In the genomic region with DNA sequence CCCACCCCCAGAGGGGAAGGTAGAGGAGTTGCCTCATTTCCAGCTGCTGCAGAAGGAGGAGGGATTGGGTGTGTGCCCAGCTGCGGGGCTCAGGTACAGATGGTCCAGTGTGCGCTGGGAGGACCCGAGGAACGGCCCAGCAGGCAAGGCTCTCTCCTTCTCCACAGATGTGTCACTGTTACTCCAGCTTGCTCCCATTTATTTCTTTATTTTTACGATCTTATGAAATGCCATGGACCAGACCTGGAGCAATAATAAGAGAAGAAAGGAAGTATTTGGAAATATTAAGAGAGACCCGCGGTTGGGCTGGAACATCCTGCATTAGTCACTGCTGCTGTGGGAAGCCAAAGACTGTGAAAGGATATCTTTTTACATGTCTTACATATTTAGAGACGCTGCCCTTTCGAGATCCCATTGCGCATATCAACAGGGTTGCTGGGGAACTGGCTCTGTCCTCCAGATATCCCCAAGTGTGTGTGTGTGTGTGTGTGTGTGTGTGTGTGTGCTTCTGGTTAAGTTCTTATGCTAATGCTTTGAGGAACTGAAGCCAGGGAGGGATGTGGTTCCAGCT, we compare ENCODE assay signal across 9 mouse cellular contexts. TPM values are rescaled to one million over a fixed set of nuclear protein-coding genes. Genes with fewer than 3 reads are reported as not detected.
DNase-seq lines count a peak whose midpoint lies in the region; ATAC-seq and TF ChIP-seq lines count a peak whose summit lies in the region.
"Had no signal": no experiment of that assay in that cellular context is flagged by ENCODE, and none has a peak within 500 bp of the region (broad histone marks: within the 10 kb centered on the region; RNA-seq: fewer than 3 reads in every experiment).

No protein-coding gene starts in this region.

- H3K79me3 ChIP-seq in C2C12 (ENCODE audit: low read depth) = no peaks in the 10 kb centered on the region

- peaks cover 10% of the 10 kb centered on the region for H3K4me1 ChIP-seq in heart, adult 2 months (ENCODE audit: control insufficient read depth, insufficient read depth, low read length)
- H3K4me1 ChIP-seq in heart, embryonic 11.5 days (ENCODE audit: control insufficient read depth, insufficient read depth, low read length) = peaks cover 8% of the 10 kb centered on the region
- H3K4me1 ChIP-seq: hindbrain, embryonic 15.5 days had no signal

- no peak for ATAC-seq in heart, embryonic 11.5 days (replicated peaks; ENCODE audit: insufficient number of reproducible peaks, low FRiP score, low TSS enrichment)

- no peaks in the 10 kb centered on the region; the same call in 1 of the 2 replicates for H3K36me3 ChIP-seq in heart, adult 2 months (ENCODE audit: control insufficient read depth, insufficient read depth, low read length)
- no peaks in the 10 kb centered on the region for H3K36me3 ChIP-seq in heart, embryonic 11.5 days (ENCODE audit: control insufficient read depth, insufficient read depth, low read length)
- H3K36me3 ChIP-seq in C2C12 (ENCODE audit: control insufficient read depth, insufficient read depth) = no peaks in the 10 kb centered on the region
- H3K36me3 ChIP-seq: hindbrain, embryonic 15.5 days had no signal

- no peak for TF ChIP-seq CTCF in heart, adult 2 months (IDR thresholded peaks at IDR 0.05)
- no peak for TF ChIP-seq CTCF in C2C12 (IDR thresholded peaks at IDR 0.05; ENCODE audit: control insufficient read depth, insufficient read depth, insufficient read length)

- H3ac ChIP-seq in C2C12 (ENCODE audit: control insufficient read depth, insufficient read length, low read depth) = peak overlapping the region; percentile 59

- H3K79me2 ChIP-seq in heart, adult 2 months (replicated peaks; ENCODE audit: control insufficient read depth, insufficient read depth, low read length) = no peaks in the 10 kb centered on the region
- H3K79me2 ChIP-seq in C2C12 (ENCODE audit: control insufficient read depth, insufficient read depth) = no peaks in the 10 kb centered on the region

- TF ChIP-seq EP300 in heart, adult 2 months (IDR thresholded peaks at IDR 0.05; ENCODE audit: insufficient read depth, low read depth, low read length) = no peak

- H3K27ac ChIP-seq in heart, adult 2 months = peak overlapping the region; percentile 77
- no peak overlapping the region for H3K27ac ChIP-seq in heart, embryonic 11.5 days (ENCODE audit: low read depth, low read length)
- H3K27ac ChIP-seq: hindbrain, embryonic 15.5 days had no signal

- WGBS in heart, adult 2 months = 24% methylated on average over 10 of the region's 10 CpGs
- WGBS in heart, embryonic 11.5 days (ENCODE audit: insufficient replicate concordance) = 58% methylated on average over 10 of the region's 10 CpGs

- intact Hi-C loops in heart, adult 2 months (cut with DNase I) = no loop called here

- no peak overlapping the region for H3K9ac ChIP-seq in heart, adult 2 months (ENCODE audit: low read depth, low read length)
- no peak overlapping the region for H3K9ac ChIP-seq in heart, embryonic 11.5 days (ENCODE audit: low read depth, low read length)
- H3K9ac ChIP-seq: hindbrain, embryonic 15.5 days had no signal

- H3K4me3 ChIP-seq in heart, adult 2 months = no peak overlapping the region
- H3K4me3 ChIP-seq in heart, embryonic 11.5 days (ENCODE audit: low read depth, low read length) = no peak overlapping the region
- H3K4me3 ChIP-seq in C2C12 (ENCODE audit: insufficient read depth, poor library complexity, severe bottlenecking) = no peak overlapping the region
- H3K4me3 ChIP-seq: hindbrain, embryonic 15.5 days had no signal

- DNase-seq in heart, adult 2 months = peak; percentile 54 to 61
- DNase-seq in gastrocnemius, postnatal 4 days (ENCODE audit: low spot score in 2 of 2) = peak; percentile 30 to 66
- DNase-seq in lung, postnatal 10 days = peak; percentile 49
- DNase-seq in yolk sac, embryonic 10.5 days (ENCODE audit: low spot score) = no peak
- DNase-seq in adrenal gland, adult 2 months = no peak
- no peak for DNase-seq in retina, postnatal 1 day

- no peaks in the 10 kb centered on the region for H3K9me3 ChIP-seq in heart, embryonic 11.5 days (replicated peaks; ENCODE audit: control insufficient read depth, low read length)
- H3K9me3 ChIP-seq: hindbrain, embryonic 15.5 days had no signal

- no peaks in the 10 kb centered on the region for H3K27me3 ChIP-seq in heart, adult 2 months (ENCODE audit: control insufficient read depth, insufficient read depth, low read length)
- no peaks in the 10 kb centered on the region for H3K27me3 ChIP-seq in heart, embryonic 11.5 days (ENCODE audit: control insufficient read depth, insufficient read depth, low read length)
- no peaks in the 10 kb centered on the region for H3K27me3 ChIP-seq in C2C12 (ENCODE audit: control insufficient read depth, insufficient read depth, insufficient read length)
- H3K27me3 ChIP-seq: hindbrain, embryonic 15.5 days had no signal

- TF ChIP-seq POLR2A in heart, adult 2 months (IDR thresholded peaks at IDR 0.05; ENCODE audit: insufficient read depth, low read depth, low read length) = no peak

- H3K4me2 ChIP-seq in heart, embryonic 11.5 days = no peak overlapping the region
- H3K4me2 ChIP-seq: hindbrain, embryonic 15.5 days had no signal

TF ChIP-seq in C2C12, 6 proteins besides CTCF, POLR2A, EP300 and RAD21:
- TF ChIP-seq USF1 (IDR thresholded peaks at IDR 0.05; ENCODE audit: low read depth) (no peak), FOSL1 (IDR thresholded peaks at IDR 0.05; ENCODE audit: insufficient read depth, low read length, poor library complexity, severe bottlenecking) (peak; percentile 26), CEBPB (IDR thresholded peaks at IDR 0.05; ENCODE audit: low read depth) (peak; percentile 52), MYOD1 (IDR thresholded peaks at IDR 0.05; ENCODE audit: control insufficient read depth, insufficient read length, low read depth) (peak; percentile 27)

RNA-seq across cellular contexts. Expression of a gene that starts 58.9 kb away (rescaled TPM):
- 10 to 100 TPM in 1 of 2 experiments, 1 to 10 TPM in 1; 9.9 to 10.1 TPM for total RNA-seq in heart, adult 2 months (2021)
- 2.1 and 3.2 TPM in 2 replicates for polyA plus RNA-seq in heart, adult 2 months (2012; rRNA removed)
- 17.4 and 17.5 TPM in 2 replicates for polyA plus RNA-seq in heart, embryonic 11.5 days (2014; fragmentation: Nextera tagmentation; extraction: Ambion mirVana)
- 4.4 TPM for polyA plus RNA-seq in C2C12 (2012; fragmentation: generic; extraction: Trizol)
- 10 to 100 TPM; 10.8 to 12.0 TPM for total RNA-seq in gastrocnemius, postnatal 4 days (2021)
- total RNA-seq in adrenal gland, adult 2 months (2021) = 10 to 100 TPM; 16.1 to 18.6 TPM
- 2.5 and 3.7 TPM in 2 replicates for polyA plus RNA-seq in adrenal gland, adult 2 months (2012; rRNA removed)

Comparison
In these comparisons a context has a peak if more than half of its experiments do, and no peak if none do; other contexts are left out.
1. DNase-seq: peak in heart, adult 2 months (2 of 2), gastrocnemius, postnatal 4 days (2 of 2) and lung, postnatal 10 days (single experiment); none in yolk sac, embryonic 10.5 days (single experiment), adrenal gland, adult 2 months (single experiment) and retina, postnatal 1 day (single experiment).